Mouse (Mus musculus) 416B (cell line): Measurements from ENCODE around the gene H2-DMa.

Experiments
- DNase-seq: peaks from one replicate; pipeline ENCODE4 v3.0.0; 2011; ENCODE audit warnings: low read depth

Gene H2-DMa

GRCm38 (mm10) chr17:34119249-34120179, at the start of gene H2-DMa:
Gene H2-DMa, plus strand, starts transcription at chr17:34119541.
- DNase-seq = peak; percentile 99

DNA sequence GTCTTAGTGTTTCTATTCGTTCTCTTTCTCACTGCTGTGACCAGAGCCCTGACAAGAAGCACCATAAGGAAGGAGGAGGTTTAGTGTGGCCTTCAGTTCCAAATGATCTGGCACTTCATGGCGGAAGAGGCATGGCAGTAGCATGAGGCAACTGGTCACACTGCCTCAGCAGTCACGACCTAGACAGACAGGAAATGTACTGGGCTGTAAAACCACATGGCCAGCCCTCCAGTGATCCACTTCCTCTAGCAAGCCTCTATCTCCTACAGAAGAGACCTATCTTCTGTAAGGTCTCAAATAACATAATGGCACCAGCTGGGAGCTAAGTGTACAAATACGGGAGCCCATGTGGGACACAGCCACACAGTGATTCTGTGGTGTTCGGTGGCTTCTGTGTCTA, 47.2 kb upstream of the H2-DMa start:
- peak; percentile 86 for DNase-seq

DNA sequence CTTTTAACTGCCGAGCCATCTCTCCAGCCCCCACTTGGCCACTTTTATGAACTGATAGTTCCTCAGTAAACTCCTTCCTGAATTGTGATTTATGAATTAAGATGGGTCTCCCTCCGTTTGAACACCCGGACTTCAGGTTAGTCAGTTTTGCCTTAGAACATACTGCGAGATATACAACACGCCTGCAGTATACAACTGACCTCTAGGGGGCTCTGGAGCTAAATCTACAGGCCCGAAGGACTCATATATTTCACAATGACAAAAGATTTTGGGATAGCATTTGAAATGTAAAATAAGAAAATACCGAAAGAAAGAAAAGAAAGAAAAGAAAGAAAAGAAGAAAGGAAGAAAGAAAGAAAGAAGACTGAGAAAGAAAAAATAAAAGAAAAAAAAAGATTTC, 44.1 kb upstream of the H2-DMa start:
- peak; percentile 83 for DNase-seq

GRCm38 (mm10) chr17:34077549-34077948, 41.8 kb upstream of the H2-DMa start:
- DNase-seq = peak; percentile 88

- DNase-seq = peak; percentile 42
Measured at GRCm38 (mm10) chr17:34078148-34078547, 41.2 kb upstream of the H2-DMa start.

- DNase-seq = no peak
Measured at GRCm38 (mm10) chr17:34079002-34079401, 40.3 kb upstream of the H2-DMa start.

- DNase-seq = peak; percentile 86
Measured at GRCm38 (mm10) chr17:34079621-34080020, 39.7 kb upstream of the H2-DMa start.

GRCm38 (mm10) chr17:34083104-34083503, 36.2 kb upstream of the H2-DMa start:
- DNase-seq = no peak

DNA sequence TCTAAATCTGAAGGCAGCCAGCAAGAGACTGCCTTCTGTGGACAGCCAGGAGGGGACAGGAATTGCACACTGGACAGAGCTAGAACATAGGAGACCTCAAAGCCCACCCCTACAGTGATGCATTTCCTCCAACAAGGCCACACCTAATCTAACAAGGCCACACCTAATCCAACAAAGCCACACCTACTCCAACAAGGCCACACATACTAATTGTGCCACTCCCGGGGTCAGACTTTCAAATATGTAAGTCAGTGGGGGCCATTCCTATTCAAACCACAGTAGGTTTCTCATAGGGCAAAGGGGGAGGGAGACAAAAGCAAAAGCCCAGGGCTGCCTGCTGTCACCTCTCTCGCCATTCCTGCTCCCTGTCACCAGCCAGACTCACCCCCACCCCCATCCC, 32.0 kb upstream of the H2-DMa start:
- DNase-seq = peak; percentile 34

DNA sequence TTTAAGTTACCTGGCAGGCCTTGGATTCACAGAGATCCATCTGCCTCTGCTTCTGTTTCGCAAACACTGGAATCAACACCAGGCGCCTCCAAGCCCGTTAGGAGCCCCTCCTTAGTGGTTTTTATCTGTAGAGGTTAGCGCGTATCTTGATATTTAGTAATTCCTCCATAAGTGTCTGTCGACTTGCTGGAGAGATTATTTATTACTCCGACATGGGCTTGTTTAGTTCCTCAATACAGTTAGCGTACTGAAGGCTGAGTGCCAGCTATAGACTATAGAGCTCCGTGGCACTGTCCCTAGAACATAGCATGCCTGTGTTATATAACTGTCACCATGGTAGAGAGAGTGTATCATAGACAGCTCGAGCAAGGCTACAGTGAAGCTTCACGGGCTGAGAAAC, 31.2 kb upstream of the H2-DMa start:
- DNase-seq = no peak

DNA sequence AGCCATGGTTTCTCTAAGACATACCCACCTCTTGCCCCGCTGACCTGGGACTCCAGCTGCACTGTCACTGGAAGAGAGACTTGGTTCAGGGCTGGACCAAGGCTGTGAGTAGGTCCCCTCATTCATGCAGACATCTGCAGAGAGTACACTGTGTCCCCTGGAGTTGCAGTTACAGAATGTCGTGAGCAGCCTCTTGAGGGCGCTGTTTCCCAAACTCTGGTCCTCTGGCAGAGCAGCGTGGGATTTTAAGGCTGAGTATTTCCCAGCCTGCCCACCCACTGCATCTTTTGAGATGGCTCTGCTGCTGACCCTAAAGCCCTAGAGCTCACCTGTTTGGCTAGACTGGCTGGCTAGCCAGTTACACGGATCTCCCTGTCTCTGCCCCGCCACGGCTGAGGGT, 28.4 kb upstream of the H2-DMa start:
- DNase-seq = peak; percentile 66

DNA sequence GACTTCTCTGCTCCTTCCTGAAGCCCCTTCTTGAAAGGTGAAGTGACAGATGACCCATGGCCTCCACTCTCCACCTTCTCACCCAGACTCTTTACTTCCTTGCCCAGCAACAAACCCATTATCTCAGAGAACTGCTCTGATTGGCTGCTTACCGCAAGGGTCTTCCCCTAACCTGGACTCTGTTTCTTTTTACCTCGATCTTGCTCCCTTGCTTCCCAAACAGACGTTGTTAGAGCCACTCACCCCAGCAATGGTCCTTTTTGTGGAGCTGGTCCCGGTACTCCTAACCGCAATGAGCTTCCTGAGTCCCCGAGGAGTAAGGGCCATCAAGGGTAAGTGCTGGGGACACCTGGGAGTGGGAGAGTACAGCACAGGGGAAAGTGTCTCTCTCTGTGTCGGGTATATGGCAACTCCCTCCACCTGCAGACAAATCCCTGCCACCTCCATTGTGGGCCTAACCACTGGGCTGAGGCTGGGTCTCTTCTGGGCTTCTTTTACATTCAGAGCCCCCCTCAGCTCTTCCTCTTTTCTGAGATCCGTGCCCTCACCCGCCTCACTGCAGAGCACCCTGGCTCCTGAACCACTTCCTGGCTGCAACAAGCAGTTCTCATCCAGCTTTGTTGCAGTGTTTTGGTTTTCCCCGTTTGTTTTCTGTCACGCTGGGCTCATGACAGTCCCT, 27.0 kb upstream of the H2-DMa start, which contains the start of gene H2-Oa:
H2-Oa (plus strand) TSS at position 144 of the 679 bp plus-strand sequence.
- DNase-seq = peak; percentile 61

- peak; percentile 65 for DNase-seq
Measured at GRCm38 (mm10) chr17:34093199-34093874, 26.0 kb upstream of the H2-DMa start.

DNA sequence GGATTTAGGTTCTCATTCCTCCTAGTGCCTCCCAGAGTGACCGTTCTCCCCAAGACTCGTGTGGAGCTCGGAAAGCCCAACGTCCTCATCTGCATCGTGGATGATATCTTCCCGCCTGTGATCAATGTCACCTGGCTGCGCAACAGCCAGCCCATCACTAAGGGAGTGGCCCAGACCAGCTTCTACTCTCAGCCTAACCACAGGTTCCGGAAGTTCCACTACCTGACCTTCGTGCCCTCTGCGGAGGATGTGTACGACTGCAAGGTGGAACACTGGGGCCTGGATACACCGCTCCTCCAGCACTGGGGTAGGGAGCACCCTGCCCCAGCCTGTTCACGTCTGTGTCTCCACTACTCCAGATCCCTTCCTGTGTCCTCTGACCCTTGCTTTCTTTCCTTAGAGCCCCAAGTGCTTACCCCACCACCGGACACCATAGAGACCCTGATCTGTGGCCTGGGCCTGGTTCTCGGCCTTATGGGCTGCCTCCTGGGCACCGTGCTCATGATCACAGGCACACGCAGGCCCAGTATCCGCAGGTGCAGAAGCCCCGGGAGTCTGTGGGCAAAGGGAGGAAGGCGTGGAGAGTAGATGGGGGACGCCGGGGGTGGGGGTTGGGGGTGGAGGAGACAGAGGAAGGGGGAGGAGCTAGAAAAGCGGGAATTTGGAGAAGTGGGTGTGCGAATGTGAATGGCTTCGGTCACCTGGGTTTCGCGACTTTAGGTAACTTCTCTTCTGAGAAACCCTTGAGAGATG, 24.9 kb upstream of the H2-DMa start:
- no peak for DNase-seq

GRCm38 (mm10) chr17:34096497-34097010, 22.8 kb upstream of the H2-DMa start:
- DNase-seq = peak; percentile 69

GRCm38 (mm10) chr17:34097272-34097671, 22.1 kb upstream of the H2-DMa start:
- peak; percentile 35 for DNase-seq

GRCm38 (mm10) chr17:34098709-34099479, 20.4 kb upstream of the H2-DMa start:
- no peak for DNase-seq

DNA sequence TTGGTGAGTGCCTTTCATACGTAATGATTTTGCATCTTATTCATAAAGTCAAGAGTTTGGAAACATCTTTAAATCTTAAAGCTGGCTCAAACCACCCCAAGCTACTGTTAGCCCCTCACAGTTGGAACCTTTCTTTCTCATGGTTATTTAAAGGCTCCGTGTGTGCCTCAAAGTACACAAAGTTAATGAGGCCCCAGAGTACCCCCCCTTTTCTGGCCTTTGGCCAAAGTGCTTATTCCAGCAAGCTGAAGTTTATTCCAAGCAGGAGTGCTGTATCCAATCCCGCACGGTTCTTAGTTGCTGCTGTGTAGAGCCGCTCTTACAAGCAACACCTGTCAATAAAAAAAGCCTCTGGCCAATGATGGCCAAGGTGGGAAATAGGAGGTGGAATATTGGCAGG, 19.8 kb upstream of the H2-DMa start:
- DNase-seq = no peak

- no peak for DNase-seq
Measured at GRCm38 (mm10) chr17:34101185-34101584, 18.2 kb upstream of the H2-DMa start.

GRCm38 (mm10) chr17:34101604-34102032, 17.7 kb upstream of the H2-DMa start:
- DNase-seq = peak; percentile 95

DNA sequence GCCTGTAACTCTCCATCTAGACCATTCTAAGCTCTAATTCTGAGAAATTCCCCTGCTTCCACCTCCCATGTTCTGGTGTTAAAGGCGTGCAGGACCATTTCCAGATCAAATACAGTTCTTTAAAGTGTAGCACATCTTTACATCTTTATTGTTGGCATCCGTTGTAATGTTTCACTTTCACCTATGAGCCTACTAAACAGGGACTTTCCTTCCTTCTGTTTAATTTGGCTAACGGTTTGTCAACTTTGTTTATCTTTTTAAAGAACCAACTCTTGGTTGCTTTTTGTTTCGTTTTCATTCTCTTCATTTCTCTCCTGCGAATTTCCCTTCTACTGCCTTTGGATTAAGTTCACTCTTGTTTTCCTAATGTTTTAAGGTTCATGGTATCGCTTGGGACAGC, 16.5 kb upstream of the H2-DMa start:
- no peak for DNase-seq
